Mouse (Mus musculus) liver, embryonic 11.5 days (tissue): ENCODE measurements at regions not wholly inside any gene's neighbourhood (a gene's known extent, or its start where the extent isn't known, plus 50 kb on each side); places are given as distances from the start of the nearest gene placed in this dataset.

ENCODE experiments used
- ATAC-seq: fragments of 200-750 bp; cut with Nextera tagmentation; replicated peaks from 2 replicates; pipeline ENCODE4 v1.8.0; 2017; ENCODE audit warnings: moderate number of reproducible peaks, mild to moderate bottlenecking, moderate TSS enrichment, moderate library complexity; ENCODE audit not compliant: low FRiP score
- DNase-seq: peaks from one replicate; pipeline ENCODE4 v3.0.0-alpha.2; 2017; ENCODE audit warnings: low spot score
- H3K27ac ChIP-seq: fragments of 300-500 bp; sonication (generic); 2 replicates; pipeline ENCODE4 v1.5.1; 2014; ENCODE audit warnings: mild to moderate bottlenecking, low read depth, low read length, control low read depth
- H3K27me3 ChIP-seq: fragments of 300-500 bp; sonication (generic); replicated peaks from 2 replicates; pipeline ENCODE4 v1.6.1; 2014; ENCODE audit warnings: low read length, mixed read lengths; ENCODE audit not compliant: control insufficient read depth, insufficient read depth
- H3K36me3 ChIP-seq: fragments of 300-500 bp; sonication (generic); 2 replicates; pipeline ENCODE4 v1.6.1; 2014; ENCODE audit warnings: mild to moderate bottlenecking, low read length, moderate library complexity, mixed read lengths; ENCODE audit not compliant: control insufficient read depth, insufficient read depth
- H3K4me1 ChIP-seq: fragments of 300-500 bp; sonication (generic); replicated peaks from 2 replicates; pipeline ENCODE4 v1.6.1; 2014; ENCODE audit warnings: low read length, mixed read lengths; ENCODE audit not compliant: control insufficient read depth, insufficient read depth
- H3K4me2 ChIP-seq: fragments of 300-500 bp; sonication (generic); 2 replicates; pipeline ENCODE4 v1.6.1; 2014; ENCODE audit warnings: mild to moderate bottlenecking, control low read depth, moderate library complexity
- H3K4me3 ChIP-seq: fragments of 300-500 bp; sonication (generic); 2 replicates; pipeline ENCODE4 v1.5.1; 2014; ENCODE audit warnings: low read depth, low read length, control low read depth
- H3K9ac ChIP-seq: fragments of 300-500 bp; sonication (generic); 2 replicates; pipeline ENCODE4 v1.6.1; 2014; ENCODE audit warnings: low read depth, low read length, control low read depth
- H3K9me3 ChIP-seq: fragments of 300-500 bp; sonication (generic); 2 replicates; pipeline ENCODE4 v1.6.1; 2016; ENCODE audit warnings: low read length, inconsistent platforms, mixed read lengths; ENCODE audit not compliant: control insufficient read depth
- WGBS: fragments of 180-500 bp; shearing (Covaris S2); extraction: QIAGEN DNeasy Blood & Tissue Kit; methylation state at CpG from one replicate; pipeline ENCODE4 v1.1.7; 2014; 5-methylcytosine and 5-hydroxymethylcytosine counted together

DNA sequence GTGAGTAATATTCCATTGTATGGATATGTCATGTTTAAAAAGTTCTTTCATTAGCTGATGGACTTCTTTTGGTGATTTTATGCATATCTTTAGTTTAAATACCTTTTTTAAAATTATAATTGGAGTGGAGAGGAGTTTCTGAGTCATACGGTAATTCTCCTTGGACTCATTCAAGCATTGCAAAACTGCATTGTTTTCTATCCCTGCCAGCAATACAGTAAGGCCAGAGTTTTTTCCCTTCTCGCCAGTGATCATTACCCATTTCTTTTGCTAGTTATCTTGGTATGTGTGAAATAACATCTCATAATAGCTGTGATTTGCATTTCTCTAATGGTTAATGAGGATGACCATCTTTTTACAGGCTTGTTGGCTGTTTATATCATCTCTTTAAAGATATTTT, 271.6 kb upstream of the Nr2f2 start:
- 80% methylated on average over 2 of the region's 2 CpGs for WGBS
- DNase-seq: no peak

DNA sequence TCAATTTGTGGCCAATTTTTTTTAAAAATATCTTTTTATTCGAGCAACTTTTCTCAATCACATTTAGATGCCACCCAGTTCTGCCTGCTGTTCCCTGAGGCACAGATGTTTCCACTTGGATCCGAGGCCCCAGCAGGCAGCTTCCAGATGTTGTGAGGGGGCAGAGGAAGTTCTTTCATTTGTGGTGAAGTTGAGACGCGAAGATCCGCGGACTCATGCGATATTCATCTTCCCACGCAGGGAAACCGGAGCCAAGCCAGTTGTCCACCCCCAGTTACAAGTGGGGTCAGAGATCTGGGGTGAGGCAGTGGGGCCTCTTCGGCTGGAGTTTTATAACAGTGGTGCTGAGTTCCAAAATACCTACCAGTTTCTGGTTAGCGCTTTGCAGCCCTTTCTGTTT, 267.5 kb upstream of the Nr2f2 start:
- H3K9ac ChIP-seq: no peak overlapping the region
- WGBS: 54% methylated on average over 11 of the region's 11 CpGs
- no peak for ATAC-seq
- no peaks in the 10 kb centered on the region for H3K36me3 ChIP-seq
- H3K4me1 ChIP-seq: no peaks in the 10 kb centered on the region
- H3K9me3 ChIP-seq: no peaks in the 10 kb centered on the region
- H3K4me2 ChIP-seq: no peak overlapping the region
- no peak overlapping the region for H3K4me3 ChIP-seq
- no peak for DNase-seq
- H3K27ac ChIP-seq: no peak overlapping the region
- no peaks in the 10 kb centered on the region for H3K27me3 ChIP-seq

More for the DNA sequence above, 271.6 kb upstream of the Nr2f2 start:
- no peak for ATAC-seq
- Histone ChIP-seq H3K4me1 (no peaks in the 10 kb centered on the region; the same call in 1 of the 2 replicates), H3K9me3 (no peaks in the 10 kb centered on the region), H3K36me3 (no peaks in the 10 kb centered on the region), H3K4me3 (no peak overlapping the region), H3K9ac (no peak overlapping the region), H3K27ac (no peak overlapping the region), H3K4me2 (no peak overlapping the region), H3K27me3 (no peaks in the 10 kb centered on the region)

DNA sequence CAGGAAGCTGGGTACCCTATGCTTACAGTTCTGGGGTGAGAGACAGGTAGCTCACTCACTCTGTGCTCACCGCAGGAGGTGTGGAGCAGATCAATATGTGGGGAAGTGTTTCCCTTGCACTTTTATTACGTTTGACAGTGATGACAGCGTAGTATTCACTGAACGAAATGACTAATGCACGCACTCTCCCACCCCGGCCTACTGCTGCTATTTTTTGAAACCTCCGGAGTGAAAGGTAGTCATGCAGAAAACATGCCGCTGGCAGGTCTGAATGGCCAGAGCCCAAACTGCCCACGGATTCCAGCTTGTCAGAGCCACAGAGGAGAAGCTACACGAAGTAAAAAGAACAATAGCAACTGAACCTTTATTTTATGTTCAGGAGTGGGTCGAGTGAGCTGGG, 267.0 kb upstream of the Nr2f2 start:
- Histone ChIP-seq H3K36me3 (no peaks in the 10 kb centered on the region), H3K27ac (no peak overlapping the region), H3K9ac (no peak overlapping the region), H3K4me1 (no peaks in the 10 kb centered on the region), H3K4me3 (no peak overlapping the region), H3K9me3 (no peaks in the 10 kb centered on the region), H3K4me2 (no peak overlapping the region), H3K27me3 (no peaks in the 10 kb centered on the region)
- DNase-seq: no peak
- 69% methylated on average over 11 of the region's 11 CpGs for WGBS
- no peak for ATAC-seq

DNA sequence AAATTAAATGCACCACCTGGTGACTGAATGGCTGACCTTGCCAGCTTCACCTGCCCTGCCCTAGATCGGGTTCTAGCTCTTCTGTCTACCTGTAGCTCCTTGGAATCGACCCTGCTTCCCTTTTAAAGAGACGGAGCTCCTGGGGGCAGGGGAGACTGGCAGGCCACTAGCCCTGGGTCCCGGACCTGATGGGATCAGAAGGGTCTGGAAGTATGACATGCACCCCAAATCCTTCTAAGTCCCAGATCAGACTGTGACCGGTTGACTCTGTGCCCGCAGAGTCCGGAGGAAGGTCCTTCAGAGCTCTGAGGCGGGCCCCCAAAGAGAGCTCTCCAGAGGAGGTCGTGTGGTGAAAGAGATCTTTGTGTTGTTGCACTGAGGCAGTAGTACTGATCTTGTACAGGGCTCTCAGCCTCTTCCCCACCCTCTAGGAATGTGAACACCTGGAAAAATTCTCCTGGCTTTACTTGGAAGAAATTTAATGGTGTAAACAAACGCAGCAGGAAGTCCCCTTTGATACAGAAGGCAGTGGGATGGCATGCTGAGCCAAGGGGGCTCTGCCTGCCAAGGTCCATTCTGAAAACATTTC, 259.2 kb upstream of the Nr2f2 start:
- H3K4me1 ChIP-seq: peaks cover 14% of the 10 kb centered on the region
- peak overlapping the region; percentile 28; the same call in 1 of the 2 replicates for H3K4me3 ChIP-seq
- H3K9ac ChIP-seq: peak overlapping the region; percentile 12; the same call in 1 of the 2 replicates
- ATAC-seq (no peak), DNase-seq (no peak)
- H3K27ac ChIP-seq: no peak overlapping the region
- H3K27me3 ChIP-seq: no peaks in the 10 kb centered on the region
- H3K36me3 ChIP-seq: no peaks in the 10 kb centered on the region
- peak overlapping the region; percentile 56 for H3K4me2 ChIP-seq
- no peaks in the 10 kb centered on the region for H3K9me3 ChIP-seq
- 20% methylated on average over 10 of the region's 10 CpGs for WGBS

DNA sequence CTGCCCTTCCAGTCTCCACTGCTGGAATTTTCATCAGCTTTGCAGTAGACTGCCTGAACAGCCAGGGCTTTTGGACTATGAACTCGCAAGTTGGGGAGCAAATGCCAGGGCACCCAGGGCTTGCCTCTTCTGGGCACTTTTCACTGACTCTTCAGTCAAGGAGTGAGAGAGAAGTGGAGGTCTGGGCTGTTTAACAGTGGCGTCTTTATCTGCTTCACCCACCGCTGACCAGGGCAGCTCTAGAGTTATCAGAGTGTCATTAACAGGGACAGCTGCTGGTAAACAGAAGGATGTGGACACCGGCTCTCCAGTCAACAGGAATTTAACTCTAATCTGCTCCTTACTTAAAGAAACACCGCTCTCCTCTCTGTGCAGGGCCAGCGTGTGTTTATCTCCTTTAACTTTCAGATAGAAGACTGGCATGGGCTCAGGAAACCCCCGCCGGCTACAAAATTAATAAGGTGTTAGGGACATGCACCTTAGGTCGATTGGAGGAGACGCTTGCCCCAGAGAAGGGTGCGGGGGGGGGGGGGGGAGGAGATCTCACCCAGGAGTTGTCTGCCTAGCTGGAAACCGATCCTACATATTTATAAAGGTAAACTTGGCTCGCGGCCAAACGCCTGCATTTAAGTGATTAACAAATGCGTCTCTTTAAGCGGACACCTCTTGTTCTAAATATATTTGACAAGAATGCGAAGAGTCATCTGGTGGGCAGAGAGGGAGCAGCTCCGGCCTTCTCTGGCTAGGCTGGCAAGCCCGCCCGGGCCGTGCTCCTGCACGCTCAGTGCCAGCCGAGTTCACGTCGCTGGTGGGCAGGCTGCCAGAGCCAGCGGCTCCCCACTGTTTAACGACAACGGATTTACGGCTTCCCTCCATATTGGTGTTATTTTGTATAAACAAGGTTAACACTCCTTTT, 258.4 kb upstream of the Nr2f2 start:
- H3K36me3 ChIP-seq: no peaks in the 10 kb centered on the region
- peak overlapping the region; percentile 34; the same call in 1 of the 2 replicates for H3K27ac ChIP-seq
- DNase-seq (peak; percentile 50), ATAC-seq (peak; percentile 66)
- H3K27me3 ChIP-seq: no peaks in the 10 kb centered on the region
- WGBS: 6% methylated on average over 29 of the region's 30 CpGs
- peak overlapping the region; percentile 28 for H3K4me3 ChIP-seq
- H3K9ac ChIP-seq: peak overlapping the region; percentile 12; the same call in 1 of the 2 replicates
- no peaks in the 10 kb centered on the region for H3K9me3 ChIP-seq
- peak overlapping the region; percentile 56 for H3K4me2 ChIP-seq
- peaks cover 14% of the 10 kb centered on the region for H3K4me1 ChIP-seq

DNA sequence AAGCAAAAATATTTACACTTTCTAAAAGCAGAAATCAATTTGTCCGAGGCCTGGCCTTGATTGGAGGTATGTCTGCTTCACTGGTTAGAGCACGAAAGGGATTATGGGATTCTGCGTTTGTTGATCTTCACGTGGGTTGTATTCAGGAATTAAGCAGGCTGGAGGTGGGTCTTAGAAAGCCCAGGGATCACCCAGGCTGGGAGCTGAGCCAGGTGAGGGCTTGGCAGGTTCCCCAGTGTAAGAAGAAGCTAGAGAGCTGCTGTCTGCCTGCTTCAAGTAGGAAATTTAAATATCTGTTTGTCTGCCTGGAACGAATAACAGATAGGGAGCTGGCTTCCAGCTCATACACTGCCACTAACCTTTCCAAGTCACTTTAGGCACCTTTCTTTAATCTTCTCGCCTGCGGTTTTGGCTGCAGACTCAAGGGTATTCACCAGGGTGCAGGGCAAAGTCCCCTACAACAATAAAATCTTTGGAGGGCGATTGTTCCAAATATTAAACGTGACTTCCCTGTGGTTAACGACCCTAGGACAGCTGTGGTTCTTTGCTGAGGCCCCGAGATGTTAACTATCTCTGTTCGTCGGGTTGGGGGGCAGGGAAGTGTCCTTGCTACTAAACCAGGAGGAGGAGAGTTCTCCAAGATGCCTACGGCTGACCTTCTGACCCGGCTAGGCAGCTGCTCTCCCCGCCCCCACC, 257.6 kb upstream of the Nr2f2 start:
- WGBS: 9% methylated on average over 16 of the region's 16 CpGs
- peak; percentile 40 for ATAC-seq
- Histone ChIP-seq H3K27ac (0 out of 2 replicates have a peak overlapping the region, but pooled peaks have one; percentile 29), H3K36me3 (no peaks in the 10 kb centered on the region), H3K4me3 (0 out of 2 replicates have a peak overlapping the region, but pooled peaks have one; percentile 28), H3K4me1 (peaks cover 14% of the 10 kb centered on the region), H3K4me2 (peak overlapping the region; percentile 56), H3K27me3 (no peaks in the 10 kb centered on the region), H3K9ac (no peak overlapping the region), H3K9me3 (no peaks in the 10 kb centered on the region)
- DNase-seq: no peak

DNA sequence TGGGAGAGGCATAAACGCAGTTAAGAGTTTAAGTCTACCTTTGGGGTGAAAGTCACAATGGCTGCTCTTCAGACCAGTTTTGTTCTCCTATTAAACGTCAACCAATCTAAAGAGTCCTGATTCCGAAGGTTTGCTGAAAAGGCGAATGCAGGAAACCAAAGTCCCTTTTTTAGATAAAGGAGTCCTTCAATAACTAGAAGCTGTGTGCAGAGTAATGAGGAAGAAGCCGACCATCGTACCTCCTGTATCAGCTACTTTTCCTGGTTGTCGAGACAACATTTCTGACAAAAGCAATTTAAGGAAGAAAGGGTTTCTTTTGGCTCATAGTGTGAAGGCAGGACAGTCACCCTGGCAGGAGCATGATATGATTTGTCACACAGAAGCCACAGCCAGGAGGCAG, 252.9 kb upstream of the Nr2f2 start:
- H3K36me3 ChIP-seq: no peaks in the 10 kb centered on the region
- H3K4me2 ChIP-seq: no peak overlapping the region
- H3K27me3 ChIP-seq: no peaks in the 10 kb centered on the region
- no peak for ATAC-seq
- no peak overlapping the region for H3K27ac ChIP-seq
- WGBS: 67% methylated on average over 7 of the region's 7 CpGs
- no peaks in the 10 kb centered on the region for H3K9me3 ChIP-seq
- no peak overlapping the region for H3K9ac ChIP-seq
- DNase-seq: no peak
- peaks cover 2% of the 10 kb centered on the region for H3K4me1 ChIP-seq
- no peak overlapping the region for H3K4me3 ChIP-seq

DNA sequence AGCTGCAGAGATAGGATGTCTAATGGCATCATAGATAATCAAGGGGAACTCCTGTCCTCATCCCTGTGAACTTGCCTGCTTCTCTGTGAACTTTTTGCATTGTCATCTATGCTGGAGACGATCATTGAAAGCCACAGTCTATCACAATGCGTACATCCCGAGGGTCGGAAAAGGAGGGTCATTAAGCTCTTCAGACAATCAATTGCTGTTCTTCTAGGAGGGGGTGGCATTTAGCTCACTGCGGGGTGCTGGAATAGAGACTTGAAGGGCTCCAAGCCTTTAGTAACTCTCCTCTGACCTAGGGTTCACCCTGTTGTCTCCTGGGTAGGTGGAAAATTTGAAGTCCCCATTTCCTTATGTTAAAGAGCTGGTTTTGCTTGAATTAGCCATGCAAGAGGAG, 251.7 kb upstream of the Nr2f2 start:
- Histone ChIP-seq H3K9me3 (no peaks in the 10 kb centered on the region), H3K36me3 (no peaks in the 10 kb centered on the region), H3K4me2 (no peak overlapping the region), H3K4me3 (no peak overlapping the region), H3K9ac (no peak overlapping the region), H3K27me3 (no peaks in the 10 kb centered on the region), H3K4me1 (no peaks in the 10 kb centered on the region), H3K27ac (no peak overlapping the region)
- DNase-seq (no peak), ATAC-seq (no peak)
- 74% methylated on average over 5 of the region's 5 CpGs for WGBS
